In the genomic region with DNA sequence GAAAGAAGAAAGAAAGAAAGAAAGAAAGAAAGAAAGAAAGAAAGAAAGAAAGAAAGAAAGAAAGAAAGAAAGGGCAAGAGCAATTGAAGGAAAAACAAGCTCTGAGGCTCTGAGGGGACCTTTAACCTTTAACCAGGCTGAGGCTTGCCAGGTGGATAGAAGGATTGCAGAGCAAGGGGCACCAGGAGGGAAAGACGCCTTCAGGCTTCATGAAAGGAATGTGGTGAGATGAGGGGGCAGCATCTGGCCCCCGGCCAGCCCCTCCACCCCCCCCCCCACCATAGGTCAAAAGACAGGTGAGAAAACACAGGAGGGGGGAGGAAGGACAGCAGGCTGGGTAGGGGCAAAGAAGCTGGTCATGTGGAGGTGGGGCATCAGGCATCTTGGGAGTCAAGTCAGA, we compare ENCODE assay signal across 17 mouse cellular contexts. TPM values are rescaled to one million over a fixed set of nuclear protein-coding genes. Genes with fewer than 3 reads are reported as not detected.
A peak's percentile ranks its signal among the peaks of the same experiment; 100 is the strongest.
DNase-seq lines count a peak whose midpoint lies in the region; ATAC-seq and TF ChIP-seq lines count a peak whose summit lies in the region.
"Had no signal": no experiment of that assay in that cellular context is flagged by ENCODE, and none has a peak within 500 bp of the region (broad histone marks: within the 10 kb centered on the region; RNA-seq: fewer than 3 reads in every experiment).

No protein-coding gene starts in this region.

- H3K4me3 ChIP-seq in gastrocnemius, adult 2 months, result no peak overlapping the region
- H3K4me3 ChIP-seq in liver, postnatal 0 days (ENCODE audit: low read depth, low read length), result no peak overlapping the region
- H3K4me3 ChIP-seq in liver, embryonic 11.5 days (ENCODE audit: low read depth, low read length), result no peak overlapping the region
- H3K4me3 ChIP-seq: embryonic facial prominence, embryonic 12.5 days; left cerebral cortex, adult 2 months; midbrain, embryonic 15.5 days had no signal

- TF ChIP-seq EP300 in liver, postnatal 0 days (IDR thresholded peaks at IDR 0.05; ENCODE audit: low read depth), result no peak

- ATAC-seq in liver, postnatal 0 days, result no peak
- ATAC-seq in liver, embryonic 11.5 days (replicated peaks; ENCODE audit: low FRiP score), result no peak
- ATAC-seq: forebrain, embryonic 14.5 days; midbrain, embryonic 15.5 days had no signal

- no peak overlapping the region for H3K4me2 ChIP-seq in liver, postnatal 0 days (ENCODE audit: low read depth, low read length)
- H3K4me2 ChIP-seq in liver, embryonic 11.5 days, result no peak overlapping the region
- H3K4me2 ChIP-seq: embryonic facial prominence, embryonic 12.5 days; hindbrain, embryonic 14.5 days; midbrain, embryonic 15.5 days had no signal

- TF ChIP-seq CTCF in gastrocnemius, adult 2 months (IDR thresholded peaks at IDR 0.05), result no peak
- no peak for TF ChIP-seq CTCF in liver, postnatal 0 days (IDR thresholded peaks at IDR 0.05; ENCODE audit: low read depth)

- intact Hi-C loops in gastrocnemius, adult 2 months (cut with DNase I), result no loop called here

- no peak for DNase-seq in gastrocnemius, adult 2 months
- no peak for DNase-seq in gastrocnemius, postnatal 4 days (ENCODE audit: low spot score in 2 of 2)
- no peak for DNase-seq in liver, postnatal 0 days
- no peak for DNase-seq in liver, embryonic 11.5 days (ENCODE audit: low spot score)
- DNase-seq in kidney, postnatal 25 days, result peak; percentile 49 to 63
- DNase-seq in yolk sac, embryonic 10.5 days (ENCODE audit: low spot score), result peak; percentile 55
- DNase-seq in layer of hippocampus, postnatal 14 days (ENCODE audit: low spot score in 2 of 2), result no peak
- no peak for DNase-seq in urinary bladder, postnatal 10 days (ENCODE audit: low spot score)
- DNase-seq: cerebellum, adult 8-10 months; lung, postnatal 4 days; right cerebral cortex, postnatal 25 days; thymus, postnatal 25 days had no signal

- no peaks in the 10 kb centered on the region for H3K27me3 ChIP-seq in liver, postnatal 0 days (ENCODE audit: insufficient read depth, low read length)
- no peaks in the 10 kb centered on the region for H3K27me3 ChIP-seq in liver, embryonic 11.5 days (replicated peaks; ENCODE audit: control insufficient read depth, insufficient read depth, low read length)
- H3K27me3 ChIP-seq: embryonic facial prominence, embryonic 12.5 days; midbrain, embryonic 15.5 days had no signal

- no peak overlapping the region for H3K9ac ChIP-seq in liver, postnatal 0 days (replicated peaks)
- H3K9ac ChIP-seq in liver, embryonic 11.5 days (ENCODE audit: low read depth, low read length), result no peak overlapping the region
- H3K9ac ChIP-seq: embryonic facial prominence, embryonic 12.5 days; hindbrain, embryonic 14.5 days; midbrain, embryonic 15.5 days had no signal

- no peaks in the 10 kb centered on the region for H3K9me3 ChIP-seq in liver, postnatal 0 days (ENCODE audit: low read length)
- H3K9me3 ChIP-seq in liver, embryonic 11.5 days (ENCODE audit: control insufficient read depth, low read length), result no peaks in the 10 kb centered on the region
- H3K9me3 ChIP-seq: embryonic facial prominence, embryonic 12.5 days; midbrain, embryonic 15.5 days had no signal

- H3K36me3 ChIP-seq in liver, postnatal 0 days (replicated peaks; ENCODE audit: insufficient read depth, low read length), result no peaks in the 10 kb centered on the region
- no peaks in the 10 kb centered on the region for H3K36me3 ChIP-seq in liver, embryonic 11.5 days (ENCODE audit: control insufficient read depth, insufficient read depth, low read length)
- H3K36me3 ChIP-seq: embryonic facial prominence, embryonic 12.5 days; midbrain, embryonic 15.5 days had no signal

- WGBS in liver, postnatal 0 days (ENCODE audit: insufficient replicate concordance), result 40% methylated on average over 2 of the region's 2 CpGs
- WGBS in liver, embryonic 11.5 days, result 30% methylated on average over 2 of the region's 2 CpGs

- peak overlapping the region; percentile 58 for H3K27ac ChIP-seq in gastrocnemius, adult 2 months
- H3K27ac ChIP-seq in liver, postnatal 0 days (ENCODE audit: low read depth), result 0 out of 2 replicates have a peak overlapping the region, but pooled peaks have one; percentile 2
- no peak overlapping the region for H3K27ac ChIP-seq in liver, embryonic 11.5 days (ENCODE audit: low read depth, low read length)
- H3K27ac ChIP-seq: hindbrain, embryonic 14.5 days; left cerebral cortex, adult 2 months; midbrain, embryonic 15.5 days had no signal

- peaks cover 22% of the 10 kb centered on the region; the same call in 1 of the 2 replicates for H3K4me1 ChIP-seq in liver, postnatal 0 days (ENCODE audit: insufficient read depth)
- H3K4me1 ChIP-seq in liver, embryonic 11.5 days (replicated peaks; ENCODE audit: control insufficient read depth, insufficient read depth, low read length), result no peaks in the 10 kb centered on the region
- H3K4me1 ChIP-seq: midbrain, embryonic 15.5 days had no signal

RNA-seq across cellular contexts. Expression of a gene that starts 8.2 kb away (rescaled TPM):
- 100 to 1,000 TPM; 170 to 229 TPM for total RNA-seq in gastrocnemius, adult 2 months (2021)
- total RNA-seq in gastrocnemius, postnatal 4 days (2021), result 100 to 1,000 TPM; 400 to 402 TPM
- 20.0 and 20.8 TPM in 2 replicates for polyA plus RNA-seq in liver, postnatal 0 days (2015; fragmentation: Nextera tagmentation; extraction: Ambion mirVana)
- 41.1 and 41.5 TPM in 2 replicates for polyA plus RNA-seq in liver, embryonic 11.5 days (2014; fragmentation: Nextera tagmentation; extraction: Ambion mirVana)
- 100 to 1,000 TPM; 119 to 120 TPM for total RNA-seq in layer of hippocampus, postnatal 14 days (2021)

RNA-seq across cellular contexts. Expression of a gene that starts 18.3 kb away (rescaled TPM):
- 10 to 100 TPM in 1 of 2 experiments, 1 to 10 TPM in 1; 9.3 to 11.9 TPM for total RNA-seq in gastrocnemius, adult 2 months (2021)
- total RNA-seq in gastrocnemius, postnatal 4 days (2021), result 10 to 100 TPM; 15.9 to 16.7 TPM
- polyA plus RNA-seq in liver, postnatal 0 days (2015; fragmentation: Nextera tagmentation; extraction: Ambion mirVana), result 7.7 and 9.5 TPM in 2 replicates
- polyA plus RNA-seq in liver, embryonic 11.5 days (2014; fragmentation: Nextera tagmentation; extraction: Ambion mirVana), result 11.3 and 13.9 TPM in 2 replicates
- 10 to 100 TPM; 85.7 to 86.1 TPM for total RNA-seq in layer of hippocampus, postnatal 14 days (2021)

RNA-seq across cellular contexts. Expression of a gene that starts 24.7 kb away (rescaled TPM):
- total RNA-seq in gastrocnemius, adult 2 months (2021), result 1 to 10 TPM; 1.0 to 1.4 TPM
- 1 to 10 TPM; 2.4 to 3.1 TPM for total RNA-seq in gastrocnemius, postnatal 4 days (2021)
- 10.9 and 13.5 TPM in 2 replicates for polyA plus RNA-seq in liver, postnatal 0 days (2015; fragmentation: Nextera tagmentation; extraction: Ambion mirVana)
- 16.0 and 16.5 TPM in 2 replicates for polyA plus RNA-seq in liver, embryonic 11.5 days (2014; fragmentation: Nextera tagmentation; extraction: Ambion mirVana)
- total RNA-seq in layer of hippocampus, postnatal 14 days (2021), result 10 to 100 TPM; 27.1 to 27.9 TPM

RNA-seq across cellular contexts. Expression of a gene that starts 34.0 kb away (rescaled TPM):
- 100 to 1,000 TPM in 1 of 2 experiments, 10 to 100 TPM in 1; 95.0 to 122 TPM for total RNA-seq in gastrocnemius, adult 2 months (2021)
- total RNA-seq in gastrocnemius, postnatal 4 days (2021), result 100 to 1,000 TPM; 272 TPM
- 163 and 165 TPM in 2 replicates for polyA plus RNA-seq in liver, postnatal 0 days (2015; fragmentation: Nextera tagmentation; extraction: Ambion mirVana)
- 254 and 264 TPM in 2 replicates for polyA plus RNA-seq in liver, embryonic 11.5 days (2014; fragmentation: Nextera tagmentation; extraction: Ambion mirVana)
- total RNA-seq in layer of hippocampus, postnatal 14 days (2021), result 100 to 1,000 TPM; 189 to 198 TPM

RNA-seq across cellular contexts. Expression of a gene that starts 34.0 kb away (rescaled TPM):
- 10 to 100 TPM; 27.0 to 35.1 TPM for total RNA-seq in gastrocnemius, adult 2 months (2021)
- total RNA-seq in gastrocnemius, postnatal 4 days (2021), result 10 to 100 TPM; 24.7 to 33.9 TPM
- polyA plus RNA-seq in liver, postnatal 0 days (2015; fragmentation: Nextera tagmentation; extraction: Ambion mirVana), result 14.8 and 16.3 TPM in 2 replicates
- 14.9 and 16.1 TPM in 2 replicates for polyA plus RNA-seq in liver, embryonic 11.5 days (2014; fragmentation: Nextera tagmentation; extraction: Ambion mirVana)
- total RNA-seq in layer of hippocampus, postnatal 14 days (2021), result 10 to 100 TPM; 45.3 to 46.8 TPM

Comparison
In these comparisons a context has a peak if more than half of its experiments do, and no peak if none do; other contexts are left out.
1. DNase-seq: peak in kidney, postnatal 25 days (2 of 2) and yolk sac, embryonic 10.5 days (single experiment); none in gastrocnemius, adult 2 months (single experiment), gastrocnemius, postnatal 4 days (0 of 2), liver, postnatal 0 days (single experiment), liver, embryonic 11.5 days (single experiment), layer of hippocampus, postnatal 14 days (0 of 2) and urinary bladder, postnatal 10 days (single experiment).
2. RNA of a gene that starts 18.3 kb away (total RNA-seq): 85.7 to 86.1 TPM in layer of hippocampus, postnatal 14 days; 15.9 to 16.7 TPM in gastrocnemius, postnatal 4 days and 9.3 to 11.9 TPM in gastrocnemius, adult 2 months; every median in the first group is over 4 times any median in the second.
3. RNA of a gene that starts 24.7 kb away (total RNA-seq): 27.1 to 27.9 TPM in layer of hippocampus, postnatal 14 days; 2.4 to 3.1 TPM in gastrocnemius, postnatal 4 days and 1.0 to 1.4 TPM in gastrocnemius, adult 2 months; every median in the first group is over 4 times any median in the second.